Mouse (Mus musculus): ENCODE measurements around the gene Macrod2.

DNA sequence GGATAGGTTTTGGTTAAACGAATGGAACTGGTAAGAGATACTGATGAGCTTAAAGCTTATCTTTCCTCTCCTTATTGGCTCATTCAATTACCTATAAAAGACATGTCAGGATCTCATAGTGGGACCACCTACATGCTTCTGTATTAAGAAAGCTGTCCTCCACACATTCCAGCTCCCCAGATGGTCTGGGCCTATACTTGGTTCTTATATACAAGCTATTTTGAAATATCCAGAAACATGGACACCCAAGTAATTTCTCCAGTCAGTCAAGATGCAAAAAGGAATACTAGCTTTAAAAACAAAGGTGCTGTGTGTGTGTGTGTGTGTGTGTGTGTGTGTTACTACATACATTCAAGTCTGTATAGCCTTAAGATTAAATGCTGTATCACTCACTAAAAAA, 833.7 kb downstream of the Macrod2 start:
- TF ChIP-seq CTCF (IDR thresholded peaks at IDR 0.05; ENCODE audit: control insufficient read depth, insufficient read depth, insufficient replicate concordance, low read depth, low read length) (no peak), POLR2A (IDR thresholded peaks at IDR 0.05; ENCODE audit: control insufficient read depth, low read depth, low read length) (no peak)

All from testis, adult 2 months (tissue).